Mouse (Mus musculus) midbrain, embryonic 16.5 days (tissue): Measurements from ENCODE around the gene Pno1. TPM values are rescaled to one million over a fixed set of nuclear protein-coding genes. Genes with fewer than 3 reads are reported as not detected.
A peak's percentile ranks its signal among the peaks of the same experiment; 100 is the strongest.
"Not testable (repeated sequence)": the region's sequence is repeated elsewhere in the genome, so short reads cannot be mapped to it uniquely, and the experiment has no call there.

ENCODE experiments used
- ATAC-seq: fragments of 200-750 bp; cut with Nextera tagmentation; 2 replicates; pipeline ENCODE4 v1.8.0; 2017; ENCODE audit warnings: moderate TSS enrichment
- H3K27ac ChIP-seq: fragments of 300-500 bp; sonication (generic); 2 replicates; pipeline ENCODE4 v1.5.1; 2014; ENCODE audit warnings: mild to moderate bottlenecking, low read length, mixed read lengths
- H3K27me3 ChIP-seq: fragments of 300-500 bp; sonication (generic); 2 replicates; pipeline ENCODE4 v1.6.1; 2014; ENCODE audit warnings: low read depth, low read length, mixed read lengths; ENCODE audit not compliant: control insufficient read depth, insufficient read depth
- H3K36me3 ChIP-seq: fragments of 300-500 bp; sonication (generic); 2 replicates; pipeline ENCODE4 v1.6.1; 2014; ENCODE audit warnings: mild to moderate bottlenecking, low read length, moderate library complexity, mixed read lengths; ENCODE audit not compliant: control insufficient read depth, insufficient read depth
- H3K4me1 ChIP-seq: fragments of 300-500 bp; sonication (generic); 2 replicates; pipeline ENCODE4 v1.6.1; 2014; ENCODE audit warnings: mild to moderate bottlenecking, low read length, mixed read lengths; ENCODE audit not compliant: control insufficient read depth, insufficient read depth
- H3K4me2 ChIP-seq: fragments of 300-500 bp; sonication (generic); 2 replicates; pipeline ENCODE4 v1.6.1; 2014; ENCODE audit warnings: mild to moderate bottlenecking, low read length, mixed read lengths
- H3K4me3 ChIP-seq: fragments of 300-500 bp; sonication (generic); 2 replicates; pipeline ENCODE4 v1.5.1; 2014; ENCODE audit warnings: low read depth, mild to moderate bottlenecking, low read length, moderate library complexity, mixed read lengths
- H3K9ac ChIP-seq: fragments of 300-500 bp; sonication (generic); 2 replicates; pipeline ENCODE4 v1.6.1; 2014; ENCODE audit warnings: low read depth, low read length, mixed read lengths
- H3K9me3 ChIP-seq: fragments of 300-500 bp; sonication (generic); replicated peaks from 2 replicates; pipeline ENCODE4 v1.6.1; 2014; ENCODE audit warnings: mild to moderate bottlenecking, low read length, mixed read lengths; ENCODE audit not compliant: control insufficient read depth, poor library complexity, severe bottlenecking
- WGBS: fragments of 180-500 bp; shearing (Covaris S2); extraction: QIAGEN DNeasy Blood & Tissue Kit; methylation state at CpG from one replicate; pipeline ENCODE4 v1.1.7; 2014; 5-methylcytosine and 5-hydroxymethylcytosine counted together
- polyA plus RNA-seq: library from polyadenylated mRNA; unstranded; fragments of >200 nt; fragmentation: Nextera tagmentation; extraction: Ambion mirVana; gene quantifications from 2 replicates; pipeline ENCODE4 v1.2.1, GENCODE M21; 2015

Gene Pno1
- 40.9 TPM in 2 replicates for polyA plus RNA-seq

DNA sequence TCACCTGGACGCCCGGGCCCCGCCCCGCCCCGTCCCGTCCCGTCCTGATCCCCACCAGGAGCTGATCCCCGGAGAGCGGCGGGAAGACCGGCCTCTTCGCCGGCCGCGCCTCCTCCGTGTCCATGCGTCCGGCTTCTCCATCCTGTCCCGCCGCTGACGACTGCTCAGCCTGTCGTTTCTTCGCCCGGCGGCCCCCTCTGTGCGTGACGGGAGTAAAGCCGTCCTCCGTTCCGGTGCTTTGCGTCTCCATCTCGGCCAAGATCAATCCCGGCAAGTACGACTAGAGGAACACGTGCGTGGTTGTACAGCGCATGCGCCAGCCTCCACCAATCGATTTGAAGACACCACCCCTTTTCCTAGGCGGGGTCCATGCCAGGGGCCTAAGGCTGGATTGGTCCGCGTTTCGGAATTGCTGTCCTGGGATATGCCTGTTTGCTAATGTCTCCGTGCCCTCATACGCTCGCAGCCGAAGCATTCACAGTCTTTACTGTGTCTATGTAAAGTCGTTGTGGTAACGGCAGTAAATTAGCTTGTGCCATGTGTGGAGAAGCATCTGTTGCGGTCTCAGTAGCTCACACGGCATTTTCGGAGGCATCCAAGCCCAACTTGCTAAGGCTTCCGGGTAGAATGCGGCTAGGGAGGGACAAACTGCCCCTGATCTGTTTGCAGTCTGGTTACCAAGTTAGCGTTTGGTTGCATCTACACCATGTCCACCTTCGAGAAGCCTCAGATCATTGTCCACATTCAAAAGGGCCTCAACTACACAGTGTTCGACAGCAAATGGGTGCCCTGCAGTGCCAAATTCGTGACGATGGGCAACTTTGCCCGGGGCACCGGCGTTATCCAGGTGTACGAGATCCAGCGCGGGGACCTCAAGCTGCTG is at the start of gene Pno1:
TSS of gene Pno1 (minus strand) at position 311 of the 883 bp plus-strand sequence.
- ATAC-seq = peak; percentile 99

DNA sequence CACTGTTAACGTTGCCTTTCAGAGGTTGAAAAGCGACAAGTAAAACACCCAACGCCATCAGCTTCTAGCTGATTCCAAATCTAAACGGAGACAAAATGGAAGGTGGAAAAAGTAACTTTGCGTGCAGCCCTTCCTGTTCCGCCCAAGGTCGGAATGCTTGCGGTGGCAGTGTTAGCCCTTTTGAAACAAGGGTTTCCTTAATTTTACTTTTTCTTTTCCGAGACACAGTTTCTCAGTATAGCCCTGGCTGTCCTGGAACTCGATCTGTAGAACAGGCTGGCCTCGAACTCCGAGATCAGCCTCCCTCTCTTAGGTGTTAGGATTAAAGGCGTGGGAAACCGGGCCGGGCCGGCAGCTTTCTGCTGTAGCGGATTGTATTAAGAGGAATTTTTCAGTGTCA is 46.5 kb upstream of the Pno1 start:
- Histone ChIP-seq H3K27ac (peak overlapping the region; percentile 91), H3K4me3 (peak overlapping the region; percentile 86), H3K9ac (peak overlapping the region; percentile 93), H3K4me1 (peaks cover 16% of the 10 kb centered on the region), H3K4me2 (peak overlapping the region; percentile 87), H3K36me3 (no peaks in the 10 kb centered on the region), H3K9me3 (no peaks in the 10 kb centered on the region), H3K27me3 (no peaks in the 10 kb centered on the region)
- WGBS = 0% methylated on average over 17 of the region's 17 CpGs
- ATAC-seq = peak; percentile 58

More for the DNA sequence above, at the start of gene Pno1:
- peak within 1 kb of the TSS; percentile 81 for H3K9ac ChIP-seq
- H3K36me3 ChIP-seq = peaks cover 6% of the 10 kb centered on the region; the same call in 1 of the 2 replicates
- peak within 1 kb of the TSS; percentile 81 for H3K4me2 ChIP-seq
- WGBS = under 1% methylated on average over 63 of the region's 65 CpGs
- no peaks in the 10 kb centered on the region for H3K9me3 ChIP-seq
- peak within 1 kb of the TSS; percentile 91 for H3K27ac ChIP-seq
- no peaks in the 10 kb centered on the region for H3K27me3 ChIP-seq
- H3K4me3 ChIP-seq = peak within 1 kb of the TSS; percentile 98
- peaks cover 22% of the 10 kb centered on the region for H3K4me1 ChIP-seq

- under 1% methylated on average over 33 of the region's 33 CpGs for WGBS
- Histone ChIP-seq H3K9me3 (no peaks in the 10 kb centered on the region), H3K4me2 (peak within 1 kb of the TSS; percentile 87), H3K27ac (peak within 1 kb of the TSS; percentile 91), H3K36me3 (no peaks in the 10 kb centered on the region), H3K27me3 (no peaks in the 10 kb centered on the region), H3K4me1 (peaks cover 16% of the 10 kb centered on the region), H3K9ac (peak within 1 kb of the TSS; percentile 93), H3K4me3 (peak within 1 kb of the TSS; percentile 86)
- ATAC-seq = peak; percentile 97
These were observed 46.1 kb upstream of the Pno1 start, which contains the start of gene C1d for GRCm38 (mm10) chr11:17257443-17257842. Gene C1d, plus strand, starts transcription at chr11:17257579.

DNA sequence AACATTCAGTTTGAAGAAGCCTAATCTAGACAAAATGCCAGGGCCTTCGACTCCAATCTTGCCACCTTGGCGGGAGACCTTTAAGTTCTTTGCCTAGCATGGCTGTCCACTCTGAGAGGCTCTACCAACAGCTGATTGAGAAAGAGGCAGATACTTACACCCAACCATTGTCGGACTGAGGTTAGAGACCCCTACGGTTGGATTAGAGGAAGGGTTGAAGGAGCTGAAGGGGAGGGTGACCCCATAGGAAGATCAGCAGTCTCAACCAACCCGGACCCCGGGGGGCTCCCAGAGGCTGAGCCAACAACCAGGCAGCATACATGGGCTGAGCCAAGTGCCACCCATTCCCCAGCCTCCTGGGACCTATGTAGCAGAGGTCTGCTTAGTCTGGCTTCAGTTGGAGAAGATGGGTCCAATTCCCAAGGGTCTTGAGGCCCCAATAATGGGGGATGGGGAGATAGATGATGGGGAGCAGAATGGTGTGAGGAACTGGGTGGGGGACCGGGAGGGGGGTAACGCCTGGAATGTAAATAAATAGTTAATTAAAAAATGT is 45.5 kb upstream of the Pno1 start:
- Histone ChIP-seq H3K4me1 (peaks cover 16% of the 10 kb centered on the region), H3K4me3 (peak overlapping the region; percentile 86), H3K27ac (peak overlapping the region; percentile 91), H3K9ac (peak overlapping the region; percentile 93), H3K27me3 (no peaks in the 10 kb centered on the region), H3K9me3 (no peaks in the 10 kb centered on the region), H3K36me3 (no peaks in the 10 kb centered on the region), H3K4me2 (peak overlapping the region; percentile 87)
- WGBS = 68% methylated on average over 8 of the region's 8 CpGs
- ATAC-seq = peak; percentile 85

- Histone ChIP-seq H3K27me3 (no peaks in the 10 kb centered on the region), H3K9ac (no peak overlapping the region)
These were observed 37.3 kb upstream of the Pno1 start for GRCm38 (mm10) chr11:17248715-17249114.

DNA sequence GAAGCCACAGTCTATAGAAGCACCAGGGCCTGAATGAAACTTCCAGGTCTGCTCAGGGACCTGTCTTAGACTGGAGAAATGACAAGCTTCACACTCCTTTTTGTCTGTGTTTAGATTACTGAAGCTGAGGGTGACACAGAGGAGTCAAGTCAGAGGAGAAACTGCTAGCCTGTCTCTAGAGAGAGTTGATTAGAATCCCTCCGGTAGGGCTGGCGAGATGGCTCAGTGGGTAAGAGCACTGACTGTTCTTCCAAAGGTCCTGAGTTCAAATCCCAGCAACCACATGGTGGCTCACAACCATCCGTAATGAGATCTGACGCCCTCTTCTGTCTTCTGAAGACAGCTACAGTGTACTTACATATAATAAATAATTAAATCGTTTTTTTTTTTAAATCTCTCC is 27.2 kb upstream of the Pno1 start:
- H3K4me1 ChIP-seq, H3K9me3 ChIP-seq, H3K4me3 ChIP-seq, H3K9ac ChIP-seq, H3K27me3 ChIP-seq, H3K4me2 ChIP-seq, H3K36me3 ChIP-seq, H3K27ac ChIP-seq, ATAC-seq: not testable (repeated sequence)
- 90% methylated on average over 5 of the region's 5 CpGs for WGBS

More at GRCm38 (mm10) chr11:17248715-17249114, 37.3 kb upstream of the Pno1 start:
- H3K27ac ChIP-seq = no peak overlapping the region
- H3K4me1 ChIP-seq = no peaks in the 10 kb centered on the region
- no peaks in the 10 kb centered on the region for H3K36me3 ChIP-seq
- H3K4me3 ChIP-seq = no peak overlapping the region
- ATAC-seq = no peak
- 0 out of 2 replicates have a peak, but pooled peaks cover 2% of the 10 kb centered on the region for H3K9me3 ChIP-seq
- H3K4me2 ChIP-seq = no peak overlapping the region

- Histone ChIP-seq H3K27me3 (no peaks in the 10 kb centered on the region), H3K27ac (no peak overlapping the region), H3K4me3 (no peak overlapping the region), H3K9me3 (no peaks in the 10 kb centered on the region), H3K4me1 (no peaks in the 10 kb centered on the region), H3K36me3 (peaks cover 16% of the 10 kb centered on the region), H3K4me2 (no peak overlapping the region), H3K9ac (no peak overlapping the region)
- no peak for ATAC-seq
- WGBS = 87% methylated on average over 5 of the region's 5 CpGs
These were observed 25.2 kb upstream of the Pno1 start for GRCm38 (mm10) chr11:17236449-17237037.

DNA sequence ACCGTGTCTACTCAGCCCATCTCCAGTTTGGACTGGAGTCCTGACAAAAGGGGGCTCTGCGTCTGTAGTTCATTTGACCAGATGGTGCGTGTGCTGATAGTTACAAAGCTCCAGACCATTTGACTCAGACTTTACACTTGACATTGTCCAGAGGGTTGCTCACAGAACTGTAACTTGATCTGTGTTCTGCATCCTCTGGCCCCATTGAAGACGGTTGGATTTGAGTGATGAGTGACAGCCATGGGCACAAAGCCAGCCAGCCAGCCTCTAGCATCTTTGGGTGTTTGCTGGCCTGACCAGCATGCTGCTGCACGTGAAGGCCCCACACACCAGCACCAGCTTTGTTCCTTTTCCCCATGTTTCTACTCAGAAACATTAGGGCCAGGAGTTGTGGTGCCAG is 21.4 kb upstream of the Pno1 start:
- H3K27me3 ChIP-seq = no peaks in the 10 kb centered on the region
- ATAC-seq = no peak

GRCm38 (mm10) chr11:17221126-17221525 is 9.8 kb upstream of the Pno1 start:
- Histone ChIP-seq H3K36me3 (peaks cover 10% of the 10 kb centered on the region), H3K4me2 (no peak overlapping the region), H3K4me3 (no peak overlapping the region), H3K27ac (no peak overlapping the region), H3K9me3 (no peaks in the 10 kb centered on the region), H3K9ac (no peak overlapping the region), H3K27me3 (no peaks in the 10 kb centered on the region), H3K4me1 (no peaks in the 10 kb centered on the region)
- ATAC-seq = no peak
- 97% methylated on average over 8 of the region's 8 CpGs for WGBS

More for the DNA sequence above, 21.4 kb upstream of the Pno1 start:
- Histone ChIP-seq H3K9me3 (no peaks in the 10 kb centered on the region), H3K4me2 (no peak overlapping the region), H3K27ac (no peak overlapping the region), H3K4me3 (no peak overlapping the region), H3K9ac (no peak overlapping the region), H3K36me3 (peaks cover 24% of the 10 kb centered on the region), H3K4me1 (no peaks in the 10 kb centered on the region)
- 90% methylated on average over 5 of the region's 5 CpGs for WGBS
